Mouse (Mus musculus) heart, postnatal 0 days (tissue): Measurements from ENCODE around the gene Intu.

Source experiments
- CTCF ChIP-seq: IDR thresholded peaks from 2 replicates; pipeline ENCODE4 v1.5.1; 2016; ENCODE audit warnings: antibody characterized with exemption, control low read depth, low read depth
- EP300 ChIP-seq: IDR thresholded peaks from 2 replicates; pipeline ENCODE4 v1.6.1; 2016; ENCODE audit warnings: antibody characterized with exemption, low read depth

- no peak for TF ChIP-seq EP300
- TF ChIP-seq CTCF: no peak
Measured at GRCm38 (mm10) chr3:40698834-40699233, 167.7 kb downstream of the Intu start.
